Mouse (Mus musculus) kidney, adult 2 months (tissue): ENCODE data around the gene Cd28.

Source experiments
- CTCF ChIP-seq: fragments of 200-500 bp; conservative IDR thresholded peaks from 2 replicates; pipeline ENCODE4 v1.5.1; 2011; ENCODE audit warnings: low read depth, mild to moderate bottlenecking, control low read depth, low read length, moderate library complexity, mixed read lengths; ENCODE audit not compliant: insufficient read depth, insufficient read length
- POLR2A ChIP-seq: fragments of 200-500 bp; IDR thresholded peaks from one replicate; pipeline ENCODE4 v1.6.1; 2011; ENCODE audit warnings: low read depth, low read length, control low read depth

DNA sequence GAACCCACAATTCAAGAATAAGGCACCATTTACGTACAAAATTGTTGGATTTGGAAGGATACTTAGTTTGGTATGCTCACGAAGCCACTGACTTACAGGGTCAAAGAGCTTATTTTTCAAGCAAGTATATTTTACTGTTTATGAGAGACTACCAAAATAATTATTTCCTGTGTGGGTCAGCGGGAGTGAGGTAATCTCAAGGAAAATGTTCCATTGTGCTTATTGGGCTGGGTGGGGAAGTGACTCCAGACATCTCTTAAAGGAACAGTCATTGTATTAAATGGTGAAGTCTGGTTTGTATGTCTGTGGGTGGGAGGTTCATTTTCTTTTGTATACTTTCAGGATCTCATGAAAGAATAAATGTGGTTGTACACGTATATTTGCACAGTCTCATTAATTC is 2.0 kb downstream of the Cd28 start:
- TF ChIP-seq CTCF (no peak), POLR2A (no peak)
